Mouse (Mus musculus): ENCODE results near the gene Fkbpl.

The Fkbpl gene

GRCm38 (mm10) chr17:34648141-34648890, 3.8 kb downstream of the Fkbpl start:
- no peak for DNase-seq (ENCODE audit: low read depth, low spot score)

GRCm38 (mm10) chr17:34649106-34649864, 4.7 kb downstream of the Fkbpl start:
- no peak for DNase-seq (ENCODE audit: low read depth, low spot score)

- no peak for DNase-seq (ENCODE audit: low read depth, low spot score)
Measured at GRCm38 (mm10) chr17:34650781-34651180, 6.2 kb downstream of the Fkbpl start.

- DNase-seq (ENCODE audit: low read depth, low spot score): peak; percentile 61
Measured at GRCm38 (mm10) chr17:34651507-34652221, 7.1 kb downstream of the Fkbpl start.

- DNase-seq (ENCODE audit: low read depth, low spot score): no peak
Measured at GRCm38 (mm10) chr17:34652546-34652945, 8.0 kb downstream of the Fkbpl start.

- no peak for DNase-seq (ENCODE audit: low read depth, low spot score)
Measured at GRCm38 (mm10) chr17:34652985-34653384, 8.4 kb downstream of the Fkbpl start.

- DNase-seq (ENCODE audit: low read depth, low spot score): peak; percentile 71
Measured at GRCm38 (mm10) chr17:34653746-34654285, 9.3 kb downstream of the Fkbpl start.

- no peak for DNase-seq (ENCODE audit: low read depth, low spot score)
Measured at GRCm38 (mm10) chr17:34654392-34654791, 9.8 kb downstream of the Fkbpl start.

GRCm38 (mm10) chr17:34655160-34655559, 10.6 kb downstream of the Fkbpl start:
- no peak for DNase-seq (ENCODE audit: low read depth, low spot score)

GRCm38 (mm10) chr17:34655581-34655991, 11.0 kb downstream of the Fkbpl start:
- no peak for DNase-seq (ENCODE audit: low read depth, low spot score)

GRCm38 (mm10) chr17:34656666-34657065, 12.1 kb downstream of the Fkbpl start:
- DNase-seq (ENCODE audit: low read depth, low spot score): no peak

GRCm38 (mm10) chr17:34657271-34657670, 12.7 kb downstream of the Fkbpl start:
- DNase-seq (ENCODE audit: low read depth, low spot score): no peak

GRCm38 (mm10) chr17:34658145-34658544, 13.6 kb downstream of the Fkbpl start:
- no peak for DNase-seq (ENCODE audit: low read depth, low spot score)

GRCm38 (mm10) chr17:34658591-34658990, 14.0 kb downstream of the Fkbpl start:
- no peak for DNase-seq (ENCODE audit: low read depth, low spot score)

- no peak for DNase-seq (ENCODE audit: low read depth, low spot score)
Measured at GRCm38 (mm10) chr17:34659181-34659896, 14.8 kb downstream of the Fkbpl start.

- DNase-seq (ENCODE audit: low read depth, low spot score): no peak
Measured at GRCm38 (mm10) chr17:34659897-34660214, 15.3 kb downstream of the Fkbpl start.

- DNase-seq (ENCODE audit: low read depth, low spot score): no peak
Measured at GRCm38 (mm10) chr17:34660259-34660820, 15.8 kb downstream of the Fkbpl start.

GRCm38 (mm10) chr17:34661121-34661591, 16.6 kb downstream of the Fkbpl start:
- DNase-seq (ENCODE audit: low read depth, low spot score): no peak

GRCm38 (mm10) chr17:34662468-34662867, 17.9 kb downstream of the Fkbpl start:
- DNase-seq (ENCODE audit: low read depth, low spot score): no peak

GRCm38 (mm10) chr17:34662978-34663377, 18.4 kb downstream of the Fkbpl start:
- DNase-seq (ENCODE audit: low read depth, low spot score): no peak

GRCm38 (mm10) chr17:34663558-34663957, 19.0 kb downstream of the Fkbpl start:
- DNase-seq (ENCODE audit: low read depth, low spot score): no peak

Measured in CD4-positive, CD25-positive, alpha-beta regulatory T cell, adult 2 months (primary cell).